Comparison of ENCODE assay signal across 8 mouse cellular contexts in genomic region chr3:32366246-32366734, GRCm38 (mm10). TPM values are rescaled to one million over a fixed set of nuclear protein-coding genes. Genes with fewer than 3 reads are reported as not detected.
DNase-seq lines count a peak whose midpoint lies in the region; ATAC-seq and TF ChIP-seq lines count a peak whose summit lies in the region.

No protein-coding gene starts in this region.

- H3K9me3 ChIP-seq in CH12.LX (replicated peaks; ENCODE audit: low read length) = no peaks in the 10 kb centered on the region
- no peaks in the 10 kb centered on the region for H3K9me3 ChIP-seq in intestine, postnatal 0 days (ENCODE audit: control insufficient read depth)
- no peaks in the 10 kb centered on the region for H3K9me3 ChIP-seq in midbrain, embryonic 13.5 days

- peak overlapping the region; percentile 82 to 97 (median 84) for H3K4me3 ChIP-seq in CH12.LX (replicated peaks in 1 of 3; ENCODE audit: low read depth in 2 of 3, low read length in 2 of 3, poor library complexity in 1 of 3)
- H3K4me3 ChIP-seq in cortical plate, adult 2 months (ENCODE audit: insufficient read depth, low read length) = peak overlapping the region; percentile 71
- peak overlapping the region; percentile 93 for H3K4me3 ChIP-seq in intestine, postnatal 0 days (ENCODE audit: low read depth, low read length)
- H3K4me3 ChIP-seq in midbrain, embryonic 13.5 days (replicated peaks) = peak overlapping the region; percentile 88

- TF ChIP-seq POLR2A in CH12.LX (IDR thresholded peaks at IDR 0.05; ENCODE audit: low read depth, low read length) = no peak
- TF ChIP-seq POLR2A in cortical plate, adult 2 months (IDR thresholded peaks at IDR 0.05; ENCODE audit: extremely low read depth, insufficient read depth, low read length) = no peak

- DNase-seq in heart, adult 11 months = peak; percentile 89
- no peak for DNase-seq in heart, postnatal 36 days
- DNase-seq in CH12.LX (ENCODE audit: extremely low read depth) = no peak
- no peak for DNase-seq in gastrocnemius, adult 8-10 months (ENCODE audit: low spot score in 2 of 2)
- DNase-seq in left cerebral cortex, postnatal 4 days = no peak

- ATAC-seq in intestine, postnatal 0 days = no peak
- peak; percentile 31; the same call in 1 of the 2 replicates for ATAC-seq in midbrain, embryonic 13.5 days

- TF ChIP-seq RAD21 in CH12.LX (IDR thresholded peaks at IDR 0.05; ENCODE audit: low read depth, low read length) = no peak

- H3K27me3 ChIP-seq in CH12.LX (replicated peaks) = no peaks in the 10 kb centered on the region
- no peaks in the 10 kb centered on the region for H3K27me3 ChIP-seq in intestine, postnatal 0 days (replicated peaks; ENCODE audit: control insufficient read depth, insufficient read depth, low read length)
- no peaks in the 10 kb centered on the region for H3K27me3 ChIP-seq in midbrain, embryonic 13.5 days

- H3K36me3 ChIP-seq in CH12.LX (replicated peaks in 1 of 2; ENCODE audit: control insufficient read depth in 1 of 2, insufficient read depth in 1 of 2, low read length in 1 of 2) = peaks cover 0 to 11% of the 10 kb centered on the region in 2 experiments
- no peaks in the 10 kb centered on the region for H3K36me3 ChIP-seq in intestine, postnatal 0 days (ENCODE audit: control insufficient read depth, insufficient read depth)
- H3K36me3 ChIP-seq in midbrain, embryonic 13.5 days = no peaks in the 10 kb centered on the region

- dilution Hi-C loops in CH12.LX (cut with MboI; ENCODE audit: extremely low pct_ligation_motif_present, extremely low pct_unique_long_range_greater_than_20kb, low sequenced_read_pairs) = no loop called here

- 64% methylated on average over 17 of the region's 17 CpGs for WGBS in intestine, postnatal 0 days
- WGBS in midbrain, embryonic 13.5 days = 61% methylated on average over 17 of the region's 17 CpGs

- peaks cover 16 to 48% of the 10 kb centered on the region in 2 experiments for H3K4me1 ChIP-seq in CH12.LX (ENCODE audit: control insufficient read depth in 1 of 2, insufficient read depth in 2 of 2)
- H3K4me1 ChIP-seq in cortical plate, adult 2 months (ENCODE audit: control insufficient read depth, insufficient read depth, low read length) = peaks cover under 1% of the 10 kb centered on the region; the same call in 1 of the 2 replicates
- 0 out of 2 replicates have a peak, but pooled peaks cover 3% of the 10 kb centered on the region for H3K4me1 ChIP-seq in intestine, postnatal 0 days (replicated peaks; ENCODE audit: control insufficient read depth, insufficient read depth, low read length)
- H3K4me1 ChIP-seq in midbrain, embryonic 13.5 days (replicated peaks) = peaks cover 24% of the 10 kb centered on the region

- H3K27ac ChIP-seq in CH12.LX (ENCODE audit: insufficient read depth, low read depth) = no peak overlapping the region
- no peak overlapping the region for H3K27ac ChIP-seq in cortical plate, adult 2 months (ENCODE audit: insufficient read depth, low read length)
- H3K27ac ChIP-seq in intestine, postnatal 0 days (ENCODE audit: low read depth, low read length) = no peak overlapping the region
- peak overlapping the region; percentile 92 for H3K27ac ChIP-seq in midbrain, embryonic 13.5 days

- no peak for TF ChIP-seq EP300 in CH12.LX (IDR thresholded peaks at IDR 0.05; ENCODE audit: low read length)

- in situ Hi-C loops in CH12.LX (cut with MboI; ENCODE audit: low pct_ligation_motif_present, low pct_unique_long_range_greater_than_20kb, low sequenced_read_pairs) = no loop called here

- H3K4me2 ChIP-seq in CH12.LX (ENCODE audit: insufficient read depth, low read depth, poor library complexity, severe bottlenecking) = peak overlapping the region; percentile 79
- H3K4me2 ChIP-seq in intestine, postnatal 0 days (replicated peaks; ENCODE audit: low read depth) = peak overlapping the region; percentile 91
- H3K4me2 ChIP-seq in midbrain, embryonic 13.5 days (replicated peaks) = peak overlapping the region; percentile 70

- intact Hi-C loops in heart, postnatal 36 days (cut with DNase I) = no loop called here
- intact Hi-C loops in left cerebral cortex, postnatal 4 days (cut with DNase I) = no loop called here

- H3K9ac ChIP-seq in CH12.LX (ENCODE audit: insufficient read depth, low read depth) = peak overlapping the region; percentile 61
- H3K9ac ChIP-seq in intestine, postnatal 0 days (ENCODE audit: low read depth, low read length) = 0 out of 2 replicates have a peak overlapping the region, but pooled peaks have one; percentile 78
- H3K9ac ChIP-seq in midbrain, embryonic 13.5 days (replicated peaks) = no peak overlapping the region; the same call in 1 of the 2 replicates

- H3K79me2 ChIP-seq in CH12.LX (replicated peaks; ENCODE audit: control insufficient read depth, extremely low read depth, insufficient read depth, poor library complexity, severe bottlenecking) = peaks cover 31% of the 10 kb centered on the region

- TF ChIP-seq CTCF in CH12.LX (conservative IDR thresholded peaks at IDR 0.05 in 1 of 2, IDR thresholded peaks at IDR 0.05 in 1 of 2; ENCODE audit: low read depth in 2 of 2, low read length in 2 of 2) = no peak
- TF ChIP-seq CTCF in cortical plate, adult 2 months (IDR thresholded peaks at IDR 0.05; ENCODE audit: extremely low read depth, insufficient read depth, low read length) = no peak
- no peak for TF ChIP-seq CTCF in intestine, postnatal 0 days (IDR thresholded peaks at IDR 0.05; ENCODE audit: low read depth)

TF ChIP-seq in CH12.LX, 34 proteins besides CTCF, POLR2A, EP300 and RAD21:
- TF ChIP-seq MYC (IDR thresholded peaks at IDR 0.05; ENCODE audit: low read depth, low read length) = no peak
- peak; percentile 83 for TF ChIP-seq MAX (IDR thresholded peaks at IDR 0.05; ENCODE audit: low read length)
- TF ChIP-seq TCF12 (IDR thresholded peaks at IDR 0.05; ENCODE audit: low read depth, low read length) = no peak
- TF ChIP-seq SIN3A (IDR thresholded peaks at IDR 0.05; ENCODE audit: low read length) = no peak
- TF ChIP-seq BHLHE40 (IDR thresholded peaks at IDR 0.05; ENCODE audit: low read depth, low read length) = peak; percentile 69
- TF ChIP-seq NRF1 (IDR thresholded peaks at IDR 0.05; ENCODE audit: low read depth, low read length) = peak; percentile 45; the same call in 1 of the 2 replicates
- no peak; the same call in 1 of the 2 replicates for TF ChIP-seq CHD1 (IDR thresholded peaks at IDR 0.05; ENCODE audit: low read depth, low read length)
- TF ChIP-seq ETS1 (conservative IDR thresholded peaks at IDR 0.05; ENCODE audit: low read depth, low read length) = no peak; the same call in 1 of the 2 replicates
- no peak for TF ChIP-seq NELFE (IDR thresholded peaks at IDR 0.05; ENCODE audit: low read depth, low read length)
TF ChIP-seq in CH12.LX: peak in this region for 3.

RNA-seq across cellular contexts. Expression of gene Zmat3, which starts 0.5 kb away (rescaled TPM):
- 1 to 10 TPM; 6.1 to 6.4 TPM for total RNA-seq in heart, postnatal 36 days (2021)
- 18.6 and 21.6 TPM in 2 replicates for total RNA-seq in CH12.LX (2012; rRNA removed)
- 8.0 and 13.4 TPM in 2 replicates for total RNA-seq in CH12.LX (2014; rRNA removed)
- 13.4 and 17.2 TPM in 2 replicates for polyA plus RNA-seq in CH12.LX (2012; ENCODE audit: insufficient read length, low read depth)
- polyA plus RNA-seq in cortical plate, adult 2 months (2012; rRNA removed) = 44.9 and 47.5 TPM in 2 replicates
- polyA plus RNA-seq in intestine, postnatal 0 days (2015; fragmentation: Nextera tagmentation; extraction: Ambion mirVana) = 2.8 and 3.1 TPM in 2 replicates
- polyA plus RNA-seq in midbrain, embryonic 13.5 days (2015; fragmentation: Nextera tagmentation; extraction: Ambion mirVana) = 7.8 and 9.4 TPM in 2 replicates
- 1 to 10 TPM; 7.1 to 9.7 (median 8.6) TPM for total RNA-seq in gastrocnemius, adult 8-10 months (2022)
- 10 to 100 TPM; 41.2 to 43.3 TPM for total RNA-seq in left cerebral cortex, postnatal 4 days (2021)

RNA-seq across cellular contexts. Expression of gene Pik3ca, which starts 31.2 kb away (rescaled TPM):
- 10 to 100 TPM; 48.4 to 52.2 TPM for total RNA-seq in heart, postnatal 36 days (2021)
- total RNA-seq in CH12.LX (2012; rRNA removed) (19.6 and 21.1 TPM in 2 replicates), CH12.LX (2014; rRNA removed) (26.5 and 32.8 TPM in 2 replicates)
- 11.1 and 19.1 TPM in 2 replicates for polyA plus RNA-seq in CH12.LX (2012; ENCODE audit: insufficient read length, low read depth)
- polyA plus RNA-seq in cortical plate, adult 2 months (2012; rRNA removed) = 20.3 and 23.1 TPM in 2 replicates
- polyA plus RNA-seq in intestine, postnatal 0 days (2015; fragmentation: Nextera tagmentation; extraction: Ambion mirVana) = 5.9 and 7.0 TPM in 2 replicates
- 14.6 TPM in 2 replicates for polyA plus RNA-seq in midbrain, embryonic 13.5 days (2015; fragmentation: Nextera tagmentation; extraction: Ambion mirVana)
- 10 to 100 TPM; 40.7 to 50.6 (median 45.8) TPM for total RNA-seq in gastrocnemius, adult 8-10 months (2022)
- total RNA-seq in left cerebral cortex, postnatal 4 days (2021) = 10 to 100 TPM; 54.1 to 62.3 TPM
